Mouse (Mus musculus): Measurements from ENCODE around the gene Hsbp1.

DNA sequence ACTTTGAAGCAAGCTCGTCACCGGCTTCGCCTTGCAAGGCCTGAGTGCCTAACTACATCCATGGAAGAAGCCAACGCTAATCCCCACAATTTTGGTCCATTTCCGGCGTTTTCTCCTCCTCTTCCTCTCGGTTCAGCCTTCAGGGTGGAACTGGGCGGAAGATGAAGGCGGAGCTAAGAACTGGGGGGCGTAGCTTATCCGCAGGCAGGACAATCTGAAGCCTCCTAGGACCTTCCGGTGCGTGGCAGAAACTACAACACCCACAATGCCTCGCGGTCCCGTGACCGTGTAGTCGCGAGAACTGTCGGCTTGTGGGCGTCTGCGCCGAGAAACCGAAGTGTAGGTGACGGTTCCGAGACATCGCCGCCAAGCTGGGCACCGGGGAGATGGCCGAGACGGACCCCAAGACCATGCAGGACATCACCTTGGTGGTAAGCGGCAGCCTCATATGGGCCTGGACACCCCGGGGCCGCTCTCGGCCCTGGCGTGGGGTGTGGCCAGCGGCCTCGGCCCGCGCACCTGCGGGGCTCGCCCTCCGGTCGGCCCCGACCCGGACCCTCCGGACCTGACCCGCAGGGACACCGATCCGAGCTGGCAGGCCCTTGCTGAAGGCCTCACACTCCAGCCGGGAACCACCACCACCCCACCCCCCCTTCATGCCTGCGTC is at the start of gene Hsbp1:
- TF ChIP-seq CTCF (IDR thresholded peaks at IDR 0.05; ENCODE audit: insufficient read depth, low read length): no peak
- peak; percentile 88; the same call in 1 of the 2 replicates for TF ChIP-seq POLR2A (IDR thresholded peaks at IDR 0.05; ENCODE audit: borderline replicate concordance, extremely low read depth, low read depth, low read length)
